Mouse (Mus musculus): ENCODE data around the gene Vmn2r110. TPM values are rescaled to one million over a fixed set of nuclear protein-coding genes. Genes with fewer than 3 reads are reported as not detected.

Vmn2r110 gene
- not detected for total RNA-seq (2021)
- long read RNA-seq, experiment 1, result 0 reads
- long read RNA-seq, experiment 2, result 0 reads

- Histone ChIP-seq H3K27ac (no peak within 1 kb of the TSS), H3K4me3 (no peak within 1 kb of the TSS)
- DNase-seq (ENCODE audit: extremely low spot score in 1 of 2, low spot score in 2 of 2), result no peak
- intact Hi-C loops (cut with DNase I), result no loop called here
- TF ChIP-seq CTCF (IDR thresholded peaks at IDR 0.05), result no peak
These were observed at the start of gene Vmn2r110 for GRCm38 (mm10) chr17:20596323-20596722. Gene Vmn2r110 (minus strand): TSS chr17:20596423.

DNA sequence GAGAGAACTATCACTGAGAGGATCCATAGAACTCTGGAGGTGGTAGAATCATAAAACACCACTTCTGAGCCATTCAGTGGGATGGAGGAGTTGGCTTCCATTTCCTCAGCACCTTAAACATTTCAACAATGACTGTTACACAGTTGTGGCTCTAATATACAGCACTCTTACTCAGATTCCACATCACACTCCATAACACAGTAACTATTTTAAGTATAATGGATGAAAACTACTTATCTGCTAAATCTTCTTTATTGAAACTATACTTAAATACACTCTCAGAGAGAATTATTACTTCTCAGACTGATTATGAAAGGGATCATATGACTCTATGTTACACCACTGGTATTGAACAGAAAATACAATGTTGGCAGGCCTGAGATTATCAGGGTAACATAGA is 28.6 kb upstream of the Vmn2r110 start, which contains the start of gene Fpr-rs3:
Fpr-rs3 (minus strand) TSS at position 101 of the 400 bp plus-strand sequence.
- H3K27ac ChIP-seq, result no peak within 1 kb of the TSS
- intact Hi-C loops (cut with DNase I), result no loop called here
- DNase-seq (ENCODE audit: extremely low spot score in 1 of 2, low spot score in 2 of 2), result no peak
- H3K4me3 ChIP-seq, result no peak within 1 kb of the TSS
- TF ChIP-seq CTCF (IDR thresholded peaks at IDR 0.05), result no peak

DNA sequence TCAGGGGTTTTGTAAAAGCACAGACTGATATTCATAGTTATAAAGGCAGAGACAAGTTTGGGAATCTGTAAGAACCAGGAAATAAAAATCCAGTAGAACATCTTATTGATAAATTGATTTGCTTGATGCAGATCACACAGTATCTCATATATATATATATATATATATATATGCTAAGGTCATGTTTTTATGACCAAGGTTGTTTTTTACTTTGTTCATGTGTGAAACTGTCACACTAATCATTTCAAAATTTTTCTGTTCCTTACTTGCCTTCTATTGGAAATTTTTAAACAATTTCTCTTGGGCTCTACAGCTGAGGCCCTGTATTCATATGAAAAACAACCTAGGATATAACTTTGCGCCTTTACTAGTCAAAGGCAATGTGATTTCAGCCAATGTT is 31.6 kb downstream of the Vmn2r110 start, which contains the start of gene Vmn2r109:
Vmn2r109 (minus strand) TSS at position 101 of the 400 bp plus-strand sequence.
- intact Hi-C loops (cut with DNase I), result no loop called here
- TF ChIP-seq CTCF (IDR thresholded peaks at IDR 0.05), result no peak

More for the DNA sequence above, 31.6 kb downstream of the Vmn2r110 start, which contains the start of gene Vmn2r109:
- no peak for DNase-seq (ENCODE audit: extremely low spot score in 1 of 2, low spot score in 2 of 2)
- H3K27ac ChIP-seq, result no peak within 1 kb of the TSS
- no peak within 1 kb of the TSS for H3K4me3 ChIP-seq

Other genes with a start within 250 kb of the Vmn2r110 start
- gene Vmn1r224, start 182.3 kb downstream of the Vmn2r110 start, total RNA-seq (2021), result not detected
- not detected for gene Vmn2r108, start 115.1 kb downstream of the Vmn2r110 start, total RNA-seq (2021)
- not detected for gene Vmn1r225, start 98.3 kb downstream of the Vmn2r110 start, total RNA-seq (2021)
- gene Vmn2r109, start 31.7 kb downstream of the Vmn2r110 start, total RNA-seq (2021), result not detected
- not detected for gene Fpr-rs3, start 28.5 kb upstream of the Vmn2r110 start, total RNA-seq (2021)
- gene Vmn1r226, start 86.4 kb upstream of the Vmn2r110 start, total RNA-seq (2021), result not detected
- gene Vmn1r227, start 133.4 kb upstream of the Vmn2r110 start, total RNA-seq (2021), result not detected
- not detected for gene Vmn1r228, start 189.7 kb upstream of the Vmn2r110 start, total RNA-seq (2021)
- under 1 TPM; 0.05 to 0.14 TPM for gene Vmn1r229, start 215.1 kb upstream of the Vmn2r110 start, total RNA-seq (2021)
- gene Vmn1r230, start 244.0 kb upstream of the Vmn2r110 start, total RNA-seq (2021), result not detected